Mouse (Mus musculus) kidney, postnatal 36 days (tissue): ENCODE measurements around the gene Gli2.

Source experiments
- DNase-seq, 2 experiments: peaks; one replicate each; pipeline ENCODE4 v3.0.0; 2021 to 2022; ENCODE audit warnings: mixed read lengths in 2 of 2

Gene Gli2

DNA sequence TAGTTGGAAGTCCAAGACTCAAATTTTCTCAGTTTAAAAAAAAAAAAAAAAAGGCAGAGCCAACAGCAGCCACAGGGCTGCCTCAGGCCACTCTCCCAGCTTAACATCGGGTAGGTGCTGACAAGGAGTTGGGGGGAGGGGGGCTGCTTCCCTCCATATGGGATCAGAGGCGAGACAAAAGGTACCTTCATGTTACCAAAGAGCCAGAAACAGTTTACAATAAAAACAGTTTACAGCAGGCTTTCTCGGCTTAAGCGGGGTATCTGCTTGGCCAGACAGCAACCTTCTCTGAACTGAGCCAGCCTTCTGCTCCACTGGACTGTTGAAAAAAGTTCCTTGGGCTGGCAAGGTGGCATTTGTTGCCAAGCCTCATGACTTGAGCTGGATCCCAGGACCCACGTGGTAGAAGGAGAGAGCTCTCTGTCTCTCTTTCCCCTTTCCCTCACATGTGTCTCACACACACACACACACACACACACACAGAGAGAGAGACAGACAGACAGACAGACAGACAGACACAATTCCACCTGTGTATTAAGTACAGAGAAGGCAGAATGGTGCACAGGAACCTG lies 113.1 kb downstream of the Gli2 start:
- DNase-seq: peak; percentile 19 to 21

DNA sequence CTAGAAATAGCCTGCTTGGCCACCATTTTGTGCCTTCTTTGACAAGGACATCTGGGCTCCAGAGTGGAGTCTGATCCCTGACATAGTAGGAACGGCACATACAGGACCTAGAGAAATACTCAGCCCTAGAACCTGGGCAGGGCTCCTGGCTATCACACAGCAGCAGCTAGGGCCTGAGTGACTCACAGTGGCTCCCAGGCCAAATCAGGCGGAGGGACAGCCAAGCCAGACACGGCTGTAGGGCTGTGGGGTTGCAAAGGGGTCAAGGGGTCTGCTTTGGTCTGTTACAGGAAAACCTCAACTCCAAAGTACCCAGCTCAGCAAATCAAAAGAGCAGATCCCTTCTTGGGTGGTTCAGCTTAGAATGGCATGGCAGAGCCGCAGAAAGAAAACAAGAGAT lies 115.2 kb downstream of the Gli2 start:
- DNase-seq: no peak

DNA sequence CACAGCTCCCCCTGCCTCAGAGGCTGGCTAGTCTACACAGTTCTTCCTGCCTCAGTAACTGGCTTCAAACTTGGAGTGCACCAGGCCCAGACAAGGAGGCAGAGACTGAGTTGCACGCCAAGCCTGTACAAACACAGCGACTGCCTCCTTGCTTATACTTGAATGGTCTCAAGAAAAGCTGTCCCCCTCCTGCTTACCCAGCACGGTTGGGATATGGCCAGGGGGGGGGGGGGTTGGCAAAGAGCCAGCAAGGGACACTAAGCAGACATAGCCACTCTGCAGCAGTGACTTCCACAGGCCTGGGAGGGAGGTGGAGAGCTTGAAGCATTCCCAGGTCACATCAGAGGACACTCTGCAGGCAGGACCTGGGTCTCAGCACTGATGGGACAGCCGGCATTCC lies 117.3 kb downstream of the Gli2 start:
- DNase-seq: no peak

DNA sequence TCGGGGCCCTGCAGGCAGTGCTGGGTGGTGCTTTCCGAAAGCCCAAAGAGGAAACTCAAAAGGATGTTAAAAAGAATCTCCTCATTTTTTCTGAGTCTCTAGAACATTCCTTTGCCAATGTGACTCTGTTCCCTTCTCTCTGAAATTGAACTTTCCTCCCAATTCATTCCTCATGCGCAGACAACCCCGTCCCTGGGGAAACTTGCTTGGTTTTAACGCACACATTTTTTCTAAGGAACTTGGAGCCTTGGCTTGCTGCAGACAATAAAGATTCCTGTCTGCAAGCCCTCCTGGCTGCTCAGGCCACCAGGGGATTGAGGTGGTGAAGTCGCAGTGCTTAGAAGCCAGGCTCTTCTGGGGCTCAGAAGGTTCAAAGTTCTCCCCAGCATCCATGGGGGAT lies 117.9 kb downstream of the Gli2 start:
- DNase-seq: no peak

DNA sequence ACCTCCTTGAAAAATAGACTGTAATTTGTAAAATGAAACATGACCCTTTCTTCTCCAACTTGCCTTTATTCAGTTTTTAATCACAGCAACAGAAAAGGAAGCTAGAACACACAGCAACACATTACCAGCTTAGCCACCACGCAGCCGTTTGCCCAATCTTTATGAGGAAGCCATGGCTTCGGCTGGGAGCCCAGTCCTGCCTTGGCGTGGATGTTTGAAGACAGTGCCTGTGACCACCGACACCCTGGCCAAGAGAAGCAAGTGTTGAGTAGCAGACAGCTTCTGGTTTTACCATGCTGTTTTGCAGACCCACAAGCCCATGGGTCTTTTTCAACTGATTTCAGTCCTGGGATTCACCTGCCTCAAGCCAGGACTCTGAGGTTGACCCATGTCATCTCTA lies 121.3 kb downstream of the Gli2 start:
- no peak for DNase-seq

DNA sequence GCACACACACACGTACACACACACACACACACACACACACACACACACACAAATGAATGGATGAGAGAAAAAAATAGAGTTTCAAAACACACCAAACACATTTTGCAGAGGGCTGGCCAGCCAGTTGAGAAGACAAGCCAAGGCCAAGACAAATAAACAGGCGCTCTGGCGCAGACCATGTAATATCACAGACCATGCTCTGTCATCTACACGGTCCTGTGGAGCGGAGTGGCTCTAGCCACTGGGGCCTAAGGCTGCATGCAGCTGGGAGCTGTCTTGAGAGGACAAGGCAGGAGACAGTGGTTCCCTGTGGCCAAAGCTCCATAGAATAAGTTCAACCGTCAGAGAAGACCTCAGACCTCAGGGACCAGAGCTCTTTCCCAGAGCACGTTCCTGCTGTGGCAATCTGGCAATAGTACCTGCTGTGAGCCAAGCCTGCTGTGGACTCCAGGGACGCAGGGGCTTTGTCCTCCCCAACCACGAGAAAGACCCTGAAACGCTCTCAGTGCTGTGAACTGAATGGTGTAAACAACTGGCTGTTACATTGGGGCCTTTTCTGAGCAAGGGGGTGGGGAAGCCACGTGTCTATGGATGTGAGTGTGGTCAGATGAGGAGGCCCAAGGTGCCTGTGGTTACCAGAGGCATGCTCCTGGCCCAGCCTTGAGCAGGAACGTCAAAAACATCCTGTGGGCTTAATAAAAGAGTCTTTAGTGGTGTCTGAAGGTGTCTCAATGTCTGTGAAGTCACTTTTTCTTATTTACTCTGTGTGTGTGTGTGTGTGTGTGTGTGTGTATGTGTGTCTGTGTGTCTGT lies 125.7 kb downstream of the Gli2 start:
- DNase-seq: no peak

DNA sequence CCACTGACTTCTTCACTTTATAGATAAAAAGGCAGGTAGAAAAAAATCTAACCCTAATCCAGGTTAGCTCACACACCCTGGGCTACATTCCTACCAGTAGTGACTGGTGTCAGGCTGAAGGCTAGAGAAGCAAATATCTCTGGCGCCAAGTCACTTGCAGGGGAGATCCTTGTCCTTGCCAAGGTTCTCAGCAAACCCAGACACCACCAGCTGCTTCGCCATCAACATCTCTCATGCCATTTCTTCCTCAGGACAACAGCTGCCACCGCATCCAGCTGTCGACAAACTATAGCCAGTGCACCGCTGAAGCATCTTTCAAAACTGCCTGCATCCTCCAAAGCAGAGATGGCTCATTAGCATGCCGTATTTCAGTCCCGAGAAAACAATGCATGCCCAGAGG lies 126.9 kb downstream of the Gli2 start:
- no peak for DNase-seq

DNA sequence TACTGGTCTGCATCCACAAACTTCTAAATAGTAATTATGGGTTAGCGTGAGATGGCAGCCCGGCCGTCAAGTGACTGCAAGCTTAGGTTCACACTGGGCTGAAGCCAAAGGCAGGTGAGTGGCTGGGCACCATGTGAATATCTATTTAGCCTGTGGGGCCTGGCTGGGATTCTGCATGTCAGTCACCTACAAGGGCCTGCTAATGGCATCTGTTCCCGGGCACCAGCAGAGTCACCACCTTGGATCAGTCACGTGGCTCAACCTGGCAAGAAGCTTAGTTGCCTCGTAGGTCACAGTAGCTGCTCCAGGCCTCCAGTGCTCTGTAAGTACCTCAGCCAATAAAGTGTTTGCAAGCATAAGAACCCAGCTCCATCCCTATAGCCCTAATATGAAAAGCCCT lies 131.2 kb downstream of the Gli2 start:
- peak in 1 of 2 experiments; percentile 7 for DNase-seq

DNA sequence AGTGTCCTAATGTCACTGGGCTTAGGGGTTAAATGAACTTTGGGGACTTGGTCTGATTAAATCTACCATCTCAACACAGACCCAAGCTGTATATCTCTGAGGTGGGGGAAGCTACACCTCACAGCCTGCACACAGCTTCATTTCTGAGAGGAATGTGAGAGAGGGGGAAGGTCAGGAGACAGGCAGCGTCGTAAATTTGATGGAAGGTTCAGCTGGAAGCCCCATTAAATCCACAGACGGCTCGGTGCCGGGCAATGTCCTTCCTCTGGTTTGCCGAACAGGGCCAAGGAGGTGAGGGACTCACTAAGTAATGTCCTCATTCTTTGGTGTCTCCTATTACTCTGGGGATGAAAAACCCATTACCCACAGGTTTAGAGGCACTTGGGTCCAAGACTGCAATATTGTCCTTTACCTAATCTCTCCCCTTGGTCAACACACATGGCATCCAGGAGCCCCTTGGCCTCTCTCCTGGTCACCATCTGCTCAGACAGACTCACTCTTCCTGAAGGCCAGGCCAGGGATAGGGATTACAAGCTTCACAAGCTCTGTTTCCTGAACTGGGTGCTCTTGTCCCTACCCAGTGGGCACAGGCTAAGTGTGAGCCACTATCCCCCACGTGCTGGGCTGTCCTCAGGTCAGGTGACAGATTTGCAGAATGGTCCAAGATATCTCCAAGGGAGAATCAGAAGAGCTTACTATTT lies 135.7 kb downstream of the Gli2 start:
- no peak for DNase-seq

DNA sequence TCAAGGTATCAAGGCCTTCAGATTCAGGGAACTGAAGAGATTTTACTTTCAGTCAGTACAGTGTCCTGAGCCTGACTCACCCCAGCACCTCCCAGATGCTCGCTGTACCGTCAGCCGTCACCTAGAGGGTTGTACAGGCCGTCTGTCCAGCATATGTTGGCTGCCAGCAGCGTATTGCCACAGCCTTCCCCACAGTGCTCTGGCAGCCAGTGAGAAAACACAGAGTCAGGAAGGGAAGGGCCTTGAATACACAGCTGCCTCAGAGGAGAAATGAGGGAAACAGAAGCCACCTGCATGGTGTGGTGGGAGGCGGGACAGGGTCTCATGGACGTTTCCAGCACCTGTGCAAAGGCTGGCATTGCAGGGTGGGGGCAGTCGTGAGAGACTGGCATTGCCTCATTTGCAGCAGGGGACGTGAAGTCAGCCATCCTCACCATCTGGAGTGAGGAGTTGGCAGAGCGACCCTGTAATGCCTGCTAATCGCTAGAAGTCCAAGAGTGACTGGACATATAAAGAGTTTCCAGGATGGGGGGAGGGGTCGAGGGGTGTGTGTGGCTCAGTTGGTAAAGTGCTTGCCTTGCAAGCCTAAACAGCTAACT lies 136.8 kb downstream of the Gli2 start:
- DNase-seq: no peak

DNA sequence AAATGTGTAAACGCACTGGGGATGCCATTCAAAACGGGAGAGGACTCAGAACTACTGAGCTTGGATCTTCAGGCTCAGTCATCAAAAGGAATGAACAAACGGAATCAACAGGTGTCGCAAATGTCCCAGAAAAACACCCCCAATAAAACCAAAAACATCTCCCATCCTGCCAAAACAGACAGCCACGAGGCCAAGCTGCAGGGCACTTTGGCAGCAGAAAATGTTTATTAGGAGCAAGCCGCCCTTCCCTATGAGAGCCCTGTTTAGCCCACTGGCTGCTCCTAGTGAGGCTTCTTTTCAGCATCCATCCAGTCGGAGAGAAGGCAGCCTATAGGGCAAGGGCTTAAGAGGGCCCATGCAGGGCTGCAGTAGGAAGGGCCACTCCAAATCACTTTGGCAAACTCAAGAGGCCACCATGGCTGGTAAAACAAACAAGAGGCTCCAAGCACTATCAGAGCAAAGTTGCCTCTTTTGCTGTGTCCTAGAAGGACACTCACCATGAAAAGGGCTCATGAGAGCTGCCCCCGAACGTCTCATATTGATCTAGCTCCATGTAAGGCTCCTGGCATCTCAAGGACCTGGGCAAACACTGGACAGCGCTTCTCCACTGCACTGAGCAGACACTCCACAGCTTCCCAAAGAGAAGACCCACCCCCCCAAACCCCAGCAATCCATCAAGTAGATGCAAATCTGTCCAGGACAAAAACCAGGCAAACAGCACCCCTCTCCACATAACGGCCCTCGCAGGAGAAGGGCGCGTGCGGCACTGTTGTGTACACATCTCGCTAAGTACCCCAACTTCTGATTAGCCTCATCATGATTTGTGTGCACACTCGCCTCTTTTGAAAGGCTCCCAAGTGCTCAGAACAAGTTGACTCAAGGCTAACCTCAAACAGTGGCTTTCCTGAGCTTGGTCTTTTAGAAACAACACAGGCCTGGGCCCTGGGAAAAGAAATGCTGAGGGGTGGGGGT lies 139.7 kb downstream of the Gli2 start:
- no peak for DNase-seq

DNA sequence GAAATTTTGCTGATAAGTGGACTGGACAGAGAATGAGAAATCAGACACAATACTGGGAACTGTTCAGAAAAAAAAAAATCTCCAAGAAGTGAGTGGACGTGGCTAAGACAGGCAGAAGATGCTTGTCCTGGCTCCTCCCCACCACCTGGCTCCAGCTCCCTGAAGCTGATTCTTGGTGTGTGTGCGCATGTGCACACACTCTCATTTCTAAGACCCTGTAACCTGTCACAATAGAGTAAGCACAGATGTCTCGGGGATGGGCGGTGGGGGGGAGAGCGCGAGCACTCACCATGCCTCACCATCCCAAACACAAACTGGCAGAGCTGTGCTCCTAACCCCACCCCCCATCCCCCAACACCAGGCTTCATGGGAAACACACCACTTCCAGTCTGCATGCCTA lies 140.5 kb downstream of the Gli2 start:
- no peak for DNase-seq

DNA sequence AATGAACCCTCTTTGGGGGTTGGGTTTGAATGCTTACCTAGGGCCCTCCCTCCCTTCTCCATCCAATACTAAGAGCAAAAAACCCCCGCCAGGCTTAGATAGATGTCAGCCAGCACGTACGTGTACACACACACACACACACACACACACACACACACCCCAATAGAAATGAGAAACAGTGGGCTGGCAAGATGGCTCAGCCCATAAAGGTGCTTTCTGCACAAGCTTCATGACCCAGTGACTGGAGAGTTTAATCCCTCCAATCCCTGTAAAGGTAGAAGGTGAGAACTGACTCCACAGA lies 142.0 kb downstream of the Gli2 start:
- DNase-seq: no peak

DNA sequence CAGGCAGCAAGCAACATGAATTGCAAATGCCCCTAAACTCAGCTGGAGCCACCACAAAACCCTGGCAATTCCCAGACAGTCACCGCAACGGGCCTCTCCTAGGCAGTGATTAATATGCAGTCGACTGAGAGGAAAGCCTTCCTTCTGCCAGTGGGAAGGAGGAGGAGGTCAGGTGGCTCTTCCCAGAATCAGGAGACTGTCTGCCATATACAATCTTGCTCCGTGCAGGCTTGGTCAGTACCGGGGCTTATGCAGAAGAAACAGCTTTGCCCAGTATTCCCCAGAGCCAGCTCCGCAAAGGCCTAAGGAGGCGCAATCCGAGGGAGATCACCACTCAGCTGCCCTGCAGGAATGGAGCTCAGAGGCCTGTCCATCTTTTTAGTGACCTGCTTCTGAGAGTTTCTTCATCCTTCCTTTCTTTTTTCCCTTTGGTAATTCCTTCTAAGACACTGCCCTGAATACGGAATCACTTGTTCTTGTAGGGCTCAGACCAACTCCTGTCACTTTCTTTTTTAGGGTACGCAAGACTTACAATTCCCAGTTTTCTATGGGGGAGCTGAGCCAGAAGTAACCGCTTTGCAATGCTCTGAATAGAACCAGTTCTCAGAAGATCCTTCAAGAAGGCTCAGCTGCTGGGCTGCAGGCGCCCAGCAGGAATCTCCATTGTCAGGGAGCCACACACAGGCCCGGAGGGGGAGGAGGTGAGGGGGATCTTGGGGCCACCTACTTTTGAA lies 142.6 kb downstream of the Gli2 start:
- DNase-seq: no peak

DNA sequence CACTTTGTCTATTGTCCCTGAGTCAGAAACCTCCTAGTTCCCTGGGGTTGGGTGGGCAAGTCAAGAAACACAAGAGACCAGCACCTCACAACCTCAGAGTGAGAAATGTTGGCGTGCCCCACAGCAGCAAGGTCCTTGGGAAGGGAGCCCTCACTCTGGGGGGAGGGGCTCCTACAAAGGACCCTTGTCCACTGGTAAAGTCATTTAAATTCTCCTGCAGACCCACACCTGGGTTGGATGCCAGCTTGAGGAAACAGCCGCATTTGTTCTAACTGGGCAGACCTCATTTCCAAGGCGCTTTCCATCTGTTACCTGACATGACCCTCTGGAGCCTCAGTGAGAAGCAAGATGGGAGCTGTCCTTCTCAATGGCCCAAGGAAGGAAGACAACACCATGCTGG lies 144.4 kb downstream of the Gli2 start:
- DNase-seq: no peak

DNA sequence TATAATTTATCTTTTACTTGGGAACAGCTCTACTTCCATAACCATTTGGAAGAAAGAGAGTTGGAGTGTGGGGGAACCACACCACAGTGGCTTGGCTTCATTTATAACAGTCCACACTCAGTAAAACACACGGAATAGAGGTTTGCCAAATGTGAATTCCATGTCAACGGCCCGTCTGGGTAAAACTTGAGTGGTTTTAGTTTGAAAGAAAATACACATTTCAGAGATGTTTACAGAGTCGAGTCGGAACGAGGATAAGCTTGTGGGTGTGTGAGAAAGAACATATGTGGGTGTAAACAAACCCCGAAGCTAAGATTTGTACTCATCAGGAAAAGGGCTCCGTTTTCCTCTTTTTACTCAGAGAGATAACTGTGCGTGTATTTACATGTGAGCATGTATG lies 145.8 kb downstream of the Gli2 start:
- DNase-seq: no peak

DNA sequence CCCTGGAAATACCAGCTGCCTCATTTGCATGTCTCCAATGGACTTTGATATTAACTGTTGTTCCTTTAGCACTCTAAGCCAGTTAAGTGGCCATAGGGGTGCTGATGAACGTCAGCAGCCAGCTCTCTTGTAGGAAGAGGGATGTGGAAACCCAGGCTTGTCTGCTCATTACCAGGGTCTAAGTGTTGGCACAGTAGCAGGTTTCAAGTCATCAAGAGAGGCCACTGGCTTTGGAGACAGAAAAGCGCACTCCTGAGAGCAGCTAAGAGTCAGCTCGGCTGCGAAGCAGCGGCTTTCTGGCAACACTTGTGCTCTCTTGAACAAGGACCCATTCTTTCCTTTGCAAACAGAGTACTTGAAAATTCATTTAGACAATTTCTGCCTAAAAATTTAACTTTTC lies 148.1 kb downstream of the Gli2 start:
- no peak for DNase-seq

DNA sequence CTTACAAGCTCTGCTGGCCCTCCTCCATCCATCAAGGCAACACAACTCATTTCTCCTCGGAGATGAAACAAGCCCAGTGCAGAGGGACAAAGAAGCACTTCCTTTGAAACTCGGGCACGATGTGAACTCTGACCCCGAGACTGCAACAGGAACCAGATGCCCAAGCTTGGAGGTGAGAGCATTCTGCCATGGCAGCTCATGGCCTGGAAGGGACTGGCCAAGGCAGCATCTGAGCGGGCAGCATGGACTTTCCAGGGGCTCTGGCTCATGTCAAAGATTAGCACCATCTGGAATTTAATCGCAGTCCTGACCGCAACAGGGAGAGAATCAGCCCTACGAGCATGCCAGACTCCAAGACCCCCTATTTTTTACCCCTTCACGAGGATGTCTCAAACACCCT lies 148.5 kb downstream of the Gli2 start:
- DNase-seq: no peak

DNA sequence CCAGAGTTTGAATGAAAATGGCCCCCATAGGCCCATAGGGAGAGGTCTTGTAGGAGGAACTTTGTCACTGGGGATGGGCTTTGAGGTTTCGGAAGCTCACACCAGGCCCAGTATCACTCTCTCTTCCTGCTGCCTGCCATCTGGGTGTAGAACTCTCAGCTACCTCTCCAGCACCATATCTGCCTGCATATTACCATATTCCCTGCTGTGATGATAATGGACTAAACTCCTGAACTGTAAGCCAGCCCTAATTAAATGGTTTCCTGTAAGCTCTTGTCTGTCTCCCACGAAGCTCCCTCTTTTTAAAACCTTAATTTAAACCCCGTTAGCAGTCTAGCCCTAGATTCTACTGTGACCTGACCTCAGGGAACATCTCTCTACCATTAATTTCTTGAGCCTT lies 149.0 kb downstream of the Gli2 start:
- DNase-seq: no peak

DNA sequence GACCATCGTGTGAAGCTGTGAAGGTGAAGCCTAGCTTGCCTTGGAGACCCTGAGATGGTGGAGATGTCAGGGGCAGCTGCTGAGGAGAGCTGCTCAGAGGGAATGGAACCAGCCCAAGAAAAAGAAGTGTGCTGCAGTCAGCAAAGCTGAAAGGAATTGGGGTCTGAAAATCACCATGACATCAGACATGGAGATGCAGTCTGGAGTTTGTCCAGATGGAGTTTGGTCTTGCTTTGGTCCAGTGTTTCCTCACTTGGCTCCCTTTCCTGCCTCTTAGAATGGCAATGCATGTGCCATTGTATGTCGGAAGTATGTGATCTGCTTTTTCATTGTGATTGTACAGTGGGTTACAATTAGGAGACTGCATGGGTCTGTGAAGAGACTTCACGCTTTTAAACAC lies 149.7 kb downstream of the Gli2 start:
- no peak for DNase-seq

DNA sequence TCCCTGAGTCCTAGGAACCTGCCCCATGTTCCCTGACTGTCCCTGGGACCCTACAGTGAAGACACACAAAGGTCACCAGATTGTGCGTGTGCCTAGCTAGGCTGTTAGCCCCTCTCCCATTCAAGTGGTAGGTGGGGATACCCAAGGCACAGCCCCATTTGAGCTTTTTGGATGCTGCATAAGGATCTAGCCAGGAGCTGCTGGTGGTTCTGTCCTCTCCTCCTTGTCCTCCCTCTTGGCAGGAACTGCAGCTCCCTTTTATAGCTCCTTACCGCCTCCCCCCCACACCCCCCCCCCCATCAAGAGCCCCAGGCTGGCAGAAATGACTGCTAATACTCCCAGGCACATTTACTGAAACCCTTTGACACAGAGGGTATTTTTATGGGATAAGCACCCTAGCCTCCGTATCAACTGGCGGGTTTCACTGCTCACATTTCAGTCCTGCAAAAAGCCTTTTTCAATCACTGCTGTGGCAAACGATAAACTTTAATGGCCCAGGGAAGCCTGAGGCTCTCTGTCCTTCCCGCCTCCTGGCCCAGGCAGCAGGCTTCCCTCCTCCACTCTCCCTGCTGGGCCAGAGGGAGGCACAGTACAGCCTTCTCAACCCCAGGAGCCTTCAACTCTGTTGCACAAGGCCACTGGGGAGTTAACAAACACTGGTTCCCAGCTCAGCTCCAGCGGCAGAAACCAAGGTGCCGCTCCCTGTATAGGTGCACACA lies 151.4 kb downstream of the Gli2 start:
- peak in 1 of 2 experiments; percentile 4 for DNase-seq
